Mouse (Mus musculus) T-helper 2 cell (primary cell): ENCODE data around the gene Iqcd.

Experiments
- in situ Hi-C: fragments of 300-600 bp; cut with MboI, MseI; formaldehyde crosslinking; loops from one replicate; pipeline ENCODE4 v1.15.1; 2025; ENCODE audit warnings: high pct_unique_total_duplicates

Gene Iqcd

GRCm38 (mm10) chr5:120603515-120603914 is 14.7 kb downstream of the Iqcd start:
- in situ Hi-C loops = no loop called here

- in situ Hi-C loops = loop anchor here (5.0 kb wide), 1 partner anchor 88 kb away; no protein-coding TSS in a partner anchor
These were observed 16.0 kb downstream of the Iqcd start for GRCm38 (mm10) chr5:120604839-120605238.

- in situ Hi-C loops = loop anchor here (5.0 kb wide), 1 partner anchor 88 kb away; no protein-coding TSS in a partner anchor
These were observed 16.4 kb downstream of the Iqcd start for GRCm38 (mm10) chr5:120605241-120605661.

- in situ Hi-C loops = loop anchor here (5.0 kb wide), 1 partner anchor 88 kb away; no protein-coding TSS in a partner anchor
These were observed 16.9 kb downstream of the Iqcd start for GRCm38 (mm10) chr5:120605688-120606087.

GRCm38 (mm10) chr5:120606590-120607200 is 17.9 kb downstream of the Iqcd start:
- in situ Hi-C loops = loop anchor here (5.0 kb wide), 1 partner anchor 89 kb away; no protein-coding TSS in a partner anchor

- in situ Hi-C loops = loop anchor here (5.0 kb wide), 1 partner anchor 90 kb away; no protein-coding TSS in a partner anchor
These were observed 18.5 kb downstream of the Iqcd start for GRCm38 (mm10) chr5:120607335-120607734.

- in situ Hi-C loops = loop anchor here (5.0 kb wide), 1 partner anchor 92 kb away; no protein-coding TSS in a partner anchor
These were observed 20.5 kb downstream of the Iqcd start for GRCm38 (mm10) chr5:120609246-120609775.

GRCm38 (mm10) chr5:120610906-120611305 is 22.1 kb downstream of the Iqcd start:
- in situ Hi-C loops = no loop called here

GRCm38 (mm10) chr5:120611416-120611815 is 22.6 kb downstream of the Iqcd start:
- in situ Hi-C loops = no loop called here

GRCm38 (mm10) chr5:120612442-120612821 is 23.6 kb downstream of the Iqcd start, which contains the start of the genes Rita1 and Ddx54:
Rita1 (minus strand) TSS chr5:120612589.
Ddx54 (plus strand) TSS chr5:120612739.
- in situ Hi-C loops = no loop called here

GRCm38 (mm10) chr5:120612822-120613604 is 24.2 kb downstream of the Iqcd start:
- in situ Hi-C loops = no loop called here

GRCm38 (mm10) chr5:120615903-120616302 is 27.1 kb downstream of the Iqcd start:
- in situ Hi-C loops = no loop called here

- in situ Hi-C loops = no loop called here
These were observed 30.0 kb downstream of the Iqcd start for GRCm38 (mm10) chr5:120618778-120619177.

- in situ Hi-C loops = no loop called here
These were observed 30.4 kb downstream of the Iqcd start for GRCm38 (mm10) chr5:120619201-120619600.

- in situ Hi-C loops = loop anchor here (5.0 kb wide), 1 partner anchor 92 kb away; the partner anchor contains the start of gene Dtx1
These were observed 31.7 kb downstream of the Iqcd start for GRCm38 (mm10) chr5:120620375-120621077.

- in situ Hi-C loops = loop anchor here (5.0 kb wide), 1 partner anchor 91 kb away; the partner anchor contains the start of gene Dtx1
These were observed 32.4 kb downstream of the Iqcd start for GRCm38 (mm10) chr5:120621078-120621765.

GRCm38 (mm10) chr5:120621846-120622197 is 33.0 kb downstream of the Iqcd start:
- in situ Hi-C loops = loop anchor here (5.0 kb wide), 1 partner anchor 90 kb away; the partner anchor contains the start of gene Dtx1

GRCm38 (mm10) chr5:120622198-120622851 is 33.5 kb downstream of the Iqcd start:
- in situ Hi-C loops = loop anchor here (5.0 kb wide), 1 partner anchor 90 kb away; the partner anchor contains the start of gene Dtx1

GRCm38 (mm10) chr5:120624427-120624826 is 35.6 kb downstream of the Iqcd start:
- in situ Hi-C loops = loop anchor here (5.0 kb wide), 1 partner anchor 88 kb away; the partner anchor contains the start of gene Dtx1

GRCm38 (mm10) chr5:120626399-120626798 is 37.6 kb downstream of the Iqcd start:
- in situ Hi-C loops = loop anchor here (5.0 kb wide), 1 partner anchor 41 kb away; no protein-coding TSS in a partner anchor
